Mouse (Mus musculus): ENCODE results near the gene Fbxo4. TPM values are rescaled to one million over a fixed set of nuclear protein-coding genes. Genes with fewer than 3 reads are reported as not detected.

The Fbxo4 gene
- total RNA-seq, 4 experiments from 2014 or later, result 5.1 to 7.8 (median 7.1) TPM

DNA sequence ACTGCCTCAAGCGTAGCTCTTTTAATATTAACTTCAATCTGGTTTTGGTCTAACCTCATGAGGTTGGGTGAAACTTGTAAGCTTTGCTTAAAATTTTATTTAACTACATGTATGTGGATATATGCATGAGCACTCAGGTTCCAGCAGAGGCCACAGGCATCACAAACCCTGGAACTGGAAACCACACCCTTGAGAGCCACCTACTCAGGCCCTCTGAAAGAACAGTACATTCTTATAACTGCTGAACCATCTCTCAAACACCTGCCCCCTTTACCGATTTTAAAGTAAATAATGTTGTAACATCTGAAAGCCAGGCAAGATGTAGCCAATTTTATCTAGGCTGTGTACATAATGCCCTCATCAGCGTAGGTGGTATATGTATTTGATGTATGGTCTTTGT is 498 bp upstream of the Fbxo4 start:
- DNase-seq (ENCODE audit: low spot score), result no peak

DNA sequence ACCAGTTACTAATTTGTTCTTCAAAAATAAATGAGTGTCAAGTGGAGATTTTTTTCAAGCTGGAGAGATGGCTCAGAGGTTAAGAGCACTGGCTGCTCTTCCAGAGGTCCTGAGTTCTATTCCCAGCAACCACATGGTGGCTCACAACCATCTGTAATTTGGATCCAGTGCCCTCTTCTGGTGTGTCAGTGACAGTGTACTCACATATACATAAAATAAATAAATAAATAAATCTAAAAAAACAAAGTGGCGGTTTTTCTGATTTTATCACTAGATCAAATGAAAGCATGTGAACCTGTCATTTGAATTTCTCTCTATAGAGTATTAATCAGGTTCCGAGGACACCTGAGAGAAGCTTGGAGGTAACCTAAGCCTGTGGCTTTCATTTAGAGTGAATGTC is 1.1 kb downstream of the Fbxo4 start:
- no peak for DNase-seq (ENCODE audit: low spot score)

- DNase-seq (ENCODE audit: low spot score), result no peak
Measured at GRCm38 (mm10) chr15:3973300-3973699, 6.1 kb downstream of the Fbxo4 start.

GRCm38 (mm10) chr15:3970193-3970592 is 9.2 kb downstream of the Fbxo4 start:
- no peak for DNase-seq (ENCODE audit: low spot score)

GRCm38 (mm10) chr15:3969743-3970142 is 9.6 kb downstream of the Fbxo4 start:
- no peak for DNase-seq (ENCODE audit: low spot score)

- DNase-seq (ENCODE audit: low spot score), result peak; percentile 62
Measured at GRCm38 (mm10) chr15:3962251-3962650, 17.1 kb downstream of the Fbxo4 start.

DNA sequence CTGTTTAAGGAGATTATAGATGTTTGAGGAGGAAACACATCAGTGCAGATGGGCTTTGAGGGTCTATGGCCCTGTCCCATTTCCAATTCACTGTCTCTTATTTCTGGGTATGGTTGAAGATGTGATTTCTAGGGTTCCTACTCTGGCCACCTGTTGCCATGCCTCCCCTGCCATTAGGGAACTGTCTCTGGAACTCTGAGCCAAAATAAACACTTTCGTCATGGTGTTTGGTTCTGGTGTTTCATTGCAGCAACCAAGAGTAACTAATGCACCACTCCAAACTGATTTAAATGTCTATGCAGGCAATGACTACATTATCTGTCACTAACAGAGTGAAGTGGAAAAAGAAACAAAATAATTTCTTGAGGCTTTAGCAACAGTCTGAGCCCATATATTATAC is 19.3 kb downstream of the Fbxo4 start:
- no peak for DNase-seq (ENCODE audit: low spot score)

DNA sequence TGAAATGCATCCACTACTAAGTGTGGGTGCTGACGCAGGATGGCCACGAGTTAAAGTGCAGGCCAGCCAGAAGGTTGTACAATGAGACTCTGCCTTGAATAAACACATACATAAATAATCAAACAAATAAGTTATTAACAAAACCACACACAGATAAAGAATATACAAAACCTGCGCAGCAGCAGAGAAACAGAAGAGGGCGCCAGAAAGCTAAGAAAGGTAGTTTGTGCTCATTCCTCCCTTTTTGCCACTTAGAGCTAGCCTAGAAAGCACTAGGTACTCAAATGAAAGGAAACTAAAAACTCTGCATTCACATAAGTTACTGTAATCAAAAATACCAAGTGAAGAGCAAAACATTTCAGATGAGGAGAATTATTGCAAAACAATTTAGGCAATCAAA is 21.4 kb downstream of the Fbxo4 start:
- peak; percentile 50 for DNase-seq (ENCODE audit: low spot score)

DNA sequence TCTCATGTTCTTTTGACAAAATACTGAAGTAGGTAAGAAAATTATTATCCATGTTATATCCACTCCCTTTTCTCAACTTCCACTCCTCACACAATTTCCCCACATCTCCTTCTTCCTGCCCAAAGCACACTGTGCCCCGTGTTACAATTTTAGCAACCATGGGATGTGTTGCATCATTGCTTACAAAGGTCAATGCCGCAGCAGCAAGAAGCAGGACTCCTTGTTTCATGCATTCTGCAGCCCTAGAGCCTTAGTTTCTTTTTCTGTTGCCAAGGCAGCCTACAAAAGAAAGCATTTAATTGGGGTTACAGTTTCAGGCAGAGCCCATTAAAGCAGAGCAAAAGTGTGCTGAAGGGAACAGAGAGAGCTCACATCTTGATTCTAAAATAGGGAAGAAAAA is 24.4 kb downstream of the Fbxo4 start:
- DNase-seq (ENCODE audit: low spot score), result no peak

GRCm38 (mm10) chr15:3938132-3938531 is 41.2 kb downstream of the Fbxo4 start:
- DNase-seq (ENCODE audit: low spot score), result no peak

DNA sequence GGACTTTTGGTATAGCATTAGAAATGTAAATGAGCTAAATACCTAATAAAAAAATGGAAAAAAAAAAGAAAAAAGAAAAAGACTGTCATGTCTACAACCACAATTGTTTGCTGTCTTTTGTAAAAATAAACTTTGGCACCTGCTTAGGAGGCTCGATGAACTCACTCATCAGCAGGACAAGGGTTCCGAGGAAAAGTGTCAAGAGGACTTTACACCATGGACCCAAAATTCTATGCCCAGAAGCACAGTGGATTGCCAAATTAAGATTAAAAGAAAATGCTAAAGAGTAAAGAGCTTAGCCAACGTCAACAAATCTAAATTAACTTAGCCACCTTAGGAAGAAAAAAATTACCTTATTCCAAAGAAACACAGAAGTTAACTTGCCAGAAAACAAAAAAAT is 43.3 kb downstream of the Fbxo4 start:
- no peak for DNase-seq (ENCODE audit: low spot score)

- DNase-seq (ENCODE audit: low spot score), result no peak
Measured at GRCm38 (mm10) chr15:3933466-3933865, 45.9 kb downstream of the Fbxo4 start.

DNA sequence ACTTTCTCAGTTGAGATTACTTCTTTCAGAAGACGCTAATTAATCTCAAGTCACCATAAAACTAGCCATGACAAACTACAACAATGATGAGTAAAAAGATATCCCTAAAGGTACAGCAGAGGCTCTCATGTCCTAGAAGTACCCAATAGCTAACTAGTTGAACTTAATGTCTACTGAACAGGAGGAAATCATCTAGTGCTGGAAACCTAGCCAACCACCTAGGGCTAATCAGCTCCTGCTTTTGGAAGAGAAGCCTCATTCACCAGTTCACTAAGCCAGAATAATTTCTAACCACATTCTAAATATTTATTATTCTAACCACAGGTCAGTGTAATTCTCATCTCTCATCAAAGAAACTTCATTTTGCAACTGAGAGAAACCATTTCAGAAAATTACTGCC is 47.4 kb downstream of the Fbxo4 start:
- DNase-seq (ENCODE audit: low spot score), result no peak

Other genes starting within 250 kb of the Fbxo4 start
- 10 to 100 TPM; 15.3 to 25.6 (median 19.9) TPM for gene AW549877, start 16.2 kb upstream of the Fbxo4 start, total RNA-seq (2022)
- gene Oxct1, start 46.8 kb upstream of the Fbxo4 start, total RNA-seq (2022), result 1,000 to 10,000 TPM; 1,258 to 1,664 (median 1,451) TPM

Measured in heart, adult 8-10 months (tissue).